Mouse (Mus musculus) E14TG2a.4 (cell line): ENCODE measurements around the gene Aatk.

Experiments used
- CTCF ChIP-seq: conservative IDR thresholded peaks from 2 replicates; pipeline ENCODE4 v1.5.1; 2014; ENCODE audit warnings: low read length
- NANOG ChIP-seq: IDR thresholded peaks from 2 replicates; pipeline ENCODE4 v1.6.1; 2014; ENCODE audit warnings: borderline replicate concordance, low read length, mixed read lengths
- POU5F1 ChIP-seq: IDR thresholded peaks from 2 replicates; pipeline ENCODE4 v1.6.1; 2014; ENCODE audit warnings: low read length, borderline replicate concordance

GRCm38 (mm10) chr11:120005434-120006317 lies 41.3 kb downstream of the Aatk start:
- TF ChIP-seq CTCF (no peak), POU5F1 (no peak), NANOG (no peak)
